Mouse (Mus musculus): ENCODE measurements around the gene Magi1. TPM values are rescaled to one million over a fixed set of nuclear protein-coding genes. Genes with fewer than 3 reads are reported as not detected.

Gene Magi1
- polyA plus RNA-seq, 1 experiment from 2014 or later: 25.3 TPM

GRCm38 (mm10) chr6:94060621-94061213 is 223.0 kb downstream of the Magi1 start:
- H3K4me1 ChIP-seq (replicated peaks; ENCODE audit: control insufficient read depth, insufficient read depth, low read length): 0 out of 2 replicates have a peak, but pooled peaks cover 4% of the 10 kb centered on the region
- no peaks in the 10 kb centered on the region for H3K27me3 ChIP-seq (ENCODE audit: control insufficient read depth, insufficient read depth, low read length)
- ATAC-seq (ENCODE audit: low FRiP score) (no peak), DNase-seq (ENCODE audit: low spot score) (no peak)
- H3K4me3 ChIP-seq (replicated peaks; ENCODE audit: low read length): no peak overlapping the region
- no peak overlapping the region for H3K9ac ChIP-seq
- no peaks in the 10 kb centered on the region for H3K36me3 ChIP-seq (replicated peaks; ENCODE audit: control insufficient read depth, insufficient read depth)
- no peak overlapping the region for H3K4me2 ChIP-seq (replicated peaks)
- no peaks in the 10 kb centered on the region for H3K9me3 ChIP-seq (ENCODE audit: control insufficient read depth, low read length)
- no peak overlapping the region for H3K27ac ChIP-seq
- WGBS: 94% methylated on average over 7 of the region's 7 CpGs

DNA sequence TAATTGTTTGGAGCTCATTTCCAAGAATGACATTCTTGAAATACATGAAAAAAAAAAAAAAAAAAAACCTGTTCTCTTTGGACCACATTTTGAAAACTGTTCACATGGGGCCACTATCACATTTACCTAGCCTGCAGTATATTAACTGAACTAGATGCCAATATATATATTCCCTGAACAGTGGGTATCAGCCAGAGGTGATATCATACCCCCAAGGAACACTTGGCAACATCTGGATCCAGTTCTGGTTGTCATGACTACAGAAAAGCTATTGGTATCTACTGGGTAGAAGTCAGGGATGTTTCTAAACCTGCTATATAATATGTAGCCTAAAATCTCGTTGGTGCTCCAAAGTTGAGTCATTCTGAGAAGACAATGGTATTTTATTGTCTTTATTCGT is 224.6 kb downstream of the Magi1 start:
- H3K4me1 ChIP-seq (replicated peaks; ENCODE audit: control insufficient read depth, insufficient read depth, low read length): 0 out of 2 replicates have a peak, but pooled peaks cover 4% of the 10 kb centered on the region
- WGBS: 86% methylated on average over 2 of the region's 2 CpGs
- no peaks in the 10 kb centered on the region for H3K36me3 ChIP-seq (replicated peaks; ENCODE audit: control insufficient read depth, insufficient read depth)
- no peak overlapping the region for H3K4me2 ChIP-seq (replicated peaks)
- no peak overlapping the region for H3K4me3 ChIP-seq (replicated peaks; ENCODE audit: low read length)
- no peaks in the 10 kb centered on the region for H3K9me3 ChIP-seq (ENCODE audit: control insufficient read depth, low read length)
- H3K27ac ChIP-seq: no peak overlapping the region
- DNase-seq (ENCODE audit: low spot score) (no peak), ATAC-seq (ENCODE audit: low FRiP score) (no peak)
- H3K27me3 ChIP-seq (ENCODE audit: control insufficient read depth, insufficient read depth, low read length): no peaks in the 10 kb centered on the region
- H3K9ac ChIP-seq: no peak overlapping the region

DNA sequence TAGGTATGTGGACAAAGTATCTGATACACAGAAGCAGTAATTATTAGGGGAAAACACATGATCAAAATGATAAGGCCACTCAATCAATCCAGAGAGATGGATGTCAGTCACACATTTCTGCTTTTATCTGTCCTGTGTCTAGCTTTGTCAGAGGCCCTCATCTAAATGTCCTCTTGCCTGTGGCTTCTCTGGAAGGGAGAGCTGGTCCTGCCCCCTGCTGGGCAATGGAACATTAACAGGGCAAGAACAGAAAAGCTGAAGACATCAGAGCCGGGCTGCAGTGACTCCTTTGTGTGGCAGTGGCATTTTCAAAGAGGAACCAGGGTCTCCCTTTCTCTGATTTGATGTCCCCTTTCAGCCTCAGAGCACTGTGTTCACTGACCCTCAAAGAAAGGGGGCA is 229.8 kb downstream of the Magi1 start:
- Histone ChIP-seq H3K27me3 (ENCODE audit: control insufficient read depth, insufficient read depth, low read length) (no peaks in the 10 kb centered on the region), H3K4me3 (replicated peaks; ENCODE audit: low read length) (no peak overlapping the region), H3K36me3 (replicated peaks; ENCODE audit: control insufficient read depth, insufficient read depth) (no peaks in the 10 kb centered on the region), H3K27ac (no peak overlapping the region), H3K4me2 (replicated peaks) (no peak overlapping the region), H3K4me1 (replicated peaks; ENCODE audit: control insufficient read depth, insufficient read depth, low read length) (no peaks in the 10 kb centered on the region), H3K9ac (no peak overlapping the region), H3K9me3 (ENCODE audit: control insufficient read depth, low read length) (no peaks in the 10 kb centered on the region)
- ATAC-seq (ENCODE audit: low FRiP score) (no peak), DNase-seq (ENCODE audit: low spot score) (peak; percentile 70)
- 8% methylated on average over 1 of the region's 1 CpGs for WGBS

- Histone ChIP-seq H3K4me3 (replicated peaks; ENCODE audit: low read length) (no peak overlapping the region), H3K4me2 (replicated peaks) (no peak overlapping the region), H3K36me3 (replicated peaks; ENCODE audit: control insufficient read depth, insufficient read depth) (no peaks in the 10 kb centered on the region), H3K27me3 (ENCODE audit: control insufficient read depth, insufficient read depth, low read length) (no peaks in the 10 kb centered on the region), H3K9ac (no peak overlapping the region), H3K27ac (no peak overlapping the region), H3K9me3 (ENCODE audit: control insufficient read depth, low read length) (no peaks in the 10 kb centered on the region), H3K4me1 (replicated peaks; ENCODE audit: control insufficient read depth, insufficient read depth, low read length) (no peaks in the 10 kb centered on the region)
- ATAC-seq (ENCODE audit: low FRiP score) (no peak), DNase-seq (ENCODE audit: low spot score) (no peak)
- 87% methylated on average over 4 of the region's 4 CpGs for WGBS
These were observed 238.5 kb downstream of the Magi1 start for GRCm38 (mm10) chr6:94045180-94045579.

DNA sequence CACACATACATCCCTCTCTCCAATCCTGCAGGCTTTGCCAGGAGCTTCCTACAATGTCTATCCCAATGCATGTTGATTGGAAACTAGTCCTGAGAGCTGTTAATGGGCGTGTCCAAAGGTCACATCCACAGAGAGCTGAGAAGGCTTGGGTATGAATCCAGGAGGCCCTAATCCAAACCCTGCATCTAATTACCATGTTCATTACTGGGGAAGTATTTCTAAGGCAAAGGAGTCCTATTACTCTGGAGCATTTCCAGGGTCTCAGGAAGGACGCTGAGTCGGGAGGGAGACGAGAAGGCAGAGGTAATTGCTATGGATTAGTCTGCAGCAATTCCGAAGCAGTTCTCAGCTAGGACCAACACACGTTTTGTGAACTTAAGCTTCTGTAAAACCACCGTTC is 240.3 kb downstream of the Magi1 start:
- DNase-seq (ENCODE audit: low spot score) (no peak), ATAC-seq (ENCODE audit: low FRiP score) (no peak)
- Histone ChIP-seq H3K27me3 (ENCODE audit: control insufficient read depth, insufficient read depth, low read length) (no peaks in the 10 kb centered on the region), H3K27ac (no peak overlapping the region), H3K9me3 (ENCODE audit: control insufficient read depth, low read length) (0 out of 2 replicates have a peak, but pooled peaks cover 4% of the 10 kb centered on the region), H3K9ac (no peak overlapping the region), H3K4me3 (replicated peaks; ENCODE audit: low read length) (no peak overlapping the region), H3K4me1 (replicated peaks; ENCODE audit: control insufficient read depth, insufficient read depth, low read length) (no peaks in the 10 kb centered on the region), H3K4me2 (replicated peaks) (no peak overlapping the region), H3K36me3 (replicated peaks; ENCODE audit: control insufficient read depth, insufficient read depth) (no peaks in the 10 kb centered on the region)
- 53% methylated on average over 7 of the region's 7 CpGs for WGBS

GRCm38 (mm10) chr6:94040093-94040492 is 243.6 kb downstream of the Magi1 start:
- H3K9ac ChIP-seq: no peak overlapping the region
- 0 out of 2 replicates have a peak, but pooled peaks cover 4% of the 10 kb centered on the region for H3K9me3 ChIP-seq (ENCODE audit: control insufficient read depth, low read length)
- no peak overlapping the region for H3K4me3 ChIP-seq (replicated peaks; ENCODE audit: low read length)
- DNase-seq (ENCODE audit: low spot score) (peak; percentile 82), ATAC-seq (ENCODE audit: low FRiP score) (no peak)
- no peaks in the 10 kb centered on the region for H3K36me3 ChIP-seq (replicated peaks; ENCODE audit: control insufficient read depth, insufficient read depth)
- WGBS: 66% methylated on average over 2 of the region's 2 CpGs
- H3K27ac ChIP-seq: no peak overlapping the region
- no peaks in the 10 kb centered on the region for H3K27me3 ChIP-seq (ENCODE audit: control insufficient read depth, insufficient read depth, low read length)
- H3K4me1 ChIP-seq (replicated peaks; ENCODE audit: control insufficient read depth, insufficient read depth, low read length): no peaks in the 10 kb centered on the region
- no peak overlapping the region for H3K4me2 ChIP-seq (replicated peaks)

GRCm38 (mm10) chr6:94038897-94039296 is 244.8 kb downstream of the Magi1 start:
- ATAC-seq (ENCODE audit: low FRiP score): no peak
- H3K36me3 ChIP-seq (replicated peaks; ENCODE audit: control insufficient read depth, insufficient read depth): no peaks in the 10 kb centered on the region
- no peaks in the 10 kb centered on the region for H3K4me1 ChIP-seq (replicated peaks; ENCODE audit: control insufficient read depth, insufficient read depth, low read length)
- no peak overlapping the region for H3K4me3 ChIP-seq (replicated peaks; ENCODE audit: low read length)
- 0 out of 2 replicates have a peak, but pooled peaks cover 4% of the 10 kb centered on the region for H3K9me3 ChIP-seq (ENCODE audit: control insufficient read depth, low read length)
- no peaks in the 10 kb centered on the region for H3K27me3 ChIP-seq (ENCODE audit: control insufficient read depth, insufficient read depth, low read length)
- no peak for DNase-seq (ENCODE audit: low spot score)
- no peak overlapping the region for H3K4me2 ChIP-seq (replicated peaks)
- no peak overlapping the region for H3K27ac ChIP-seq
- no peak overlapping the region for H3K9ac ChIP-seq
- WGBS: 100% methylated on average over 3 of the region's 3 CpGs

DNA sequence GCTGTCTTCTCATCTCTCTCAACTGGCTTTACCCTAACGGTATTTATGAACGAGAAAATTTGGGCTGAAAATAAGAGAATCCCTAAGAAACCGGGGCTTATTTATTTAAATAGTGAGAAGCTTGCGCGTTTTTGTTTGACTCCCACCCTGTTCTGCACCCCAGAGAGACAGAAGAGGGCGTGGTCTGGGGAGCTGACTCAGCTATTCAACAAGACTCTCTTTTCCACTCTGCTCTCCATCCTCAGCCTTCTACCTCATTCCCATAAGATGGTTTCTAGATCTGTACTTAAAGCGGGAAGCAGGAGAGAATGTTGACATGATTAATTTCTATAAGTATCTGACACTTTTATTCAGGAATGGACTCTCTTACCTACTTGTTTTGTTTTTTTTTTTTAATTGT is 247.2 kb downstream of the Magi1 start:
- H3K36me3 ChIP-seq (replicated peaks; ENCODE audit: control insufficient read depth, insufficient read depth): no peaks in the 10 kb centered on the region
- WGBS: 68% methylated on average over 7 of the region's 7 CpGs
- no peak for ATAC-seq (ENCODE audit: low FRiP score)

GRCm38 (mm10) chr6:94026361-94026760 is 257.4 kb downstream of the Magi1 start:
- no peak for ATAC-seq (ENCODE audit: low FRiP score)
- no peaks in the 10 kb centered on the region for H3K27me3 ChIP-seq (ENCODE audit: control insufficient read depth, insufficient read depth, low read length)
- 64% methylated on average over 9 of the region's 9 CpGs for WGBS
- H3K27ac ChIP-seq: no peak overlapping the region
- H3K4me3 ChIP-seq (replicated peaks; ENCODE audit: low read length): no peak overlapping the region
- H3K36me3 ChIP-seq (replicated peaks; ENCODE audit: control insufficient read depth, insufficient read depth): no peaks in the 10 kb centered on the region
- H3K4me2 ChIP-seq (replicated peaks): no peak overlapping the region
- no peaks in the 10 kb centered on the region; the same call in 1 of the 2 replicates for H3K4me1 ChIP-seq (replicated peaks; ENCODE audit: control insufficient read depth, insufficient read depth, low read length)
- DNase-seq (ENCODE audit: low spot score): no peak
- H3K9ac ChIP-seq: no peak overlapping the region
- no peaks in the 10 kb centered on the region for H3K9me3 ChIP-seq (ENCODE audit: control insufficient read depth, low read length)

More for the DNA sequence above, 247.2 kb downstream of the Magi1 start:
- Histone ChIP-seq H3K9me3 (ENCODE audit: control insufficient read depth, low read length) (0 out of 2 replicates have a peak, but pooled peaks cover 4% of the 10 kb centered on the region), H3K9ac (no peak overlapping the region), H3K4me1 (replicated peaks; ENCODE audit: control insufficient read depth, insufficient read depth, low read length) (no peaks in the 10 kb centered on the region), H3K4me2 (replicated peaks) (no peak overlapping the region), H3K4me3 (replicated peaks; ENCODE audit: low read length) (no peak overlapping the region), H3K27ac (no peak overlapping the region), H3K27me3 (ENCODE audit: control insufficient read depth, insufficient read depth, low read length) (no peaks in the 10 kb centered on the region)
- no peak for DNase-seq (ENCODE audit: low spot score)

DNA sequence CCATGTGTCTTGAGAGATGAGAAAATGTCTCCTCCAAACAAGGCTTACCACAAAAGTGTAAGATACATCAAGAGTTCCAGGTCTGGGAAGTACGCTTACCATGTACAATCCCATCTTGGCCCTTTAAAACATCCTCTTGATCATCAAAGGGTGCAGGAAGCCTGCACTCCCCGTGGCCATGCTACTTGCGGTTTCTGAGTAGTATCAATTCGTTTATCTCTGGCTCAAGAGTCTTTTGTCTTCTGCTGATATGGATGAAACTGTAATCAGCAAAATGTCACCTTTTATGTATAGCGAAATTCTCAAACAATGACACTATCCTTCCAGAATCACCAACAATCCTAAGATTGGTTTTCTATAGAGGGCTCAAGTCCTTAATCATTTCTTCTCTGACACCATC is 261.3 kb downstream of the Magi1 start:
- Histone ChIP-seq H3K27ac (no peak overlapping the region), H3K4me2 (replicated peaks) (no peak overlapping the region), H3K36me3 (replicated peaks; ENCODE audit: control insufficient read depth, insufficient read depth) (no peaks in the 10 kb centered on the region), H3K4me3 (replicated peaks; ENCODE audit: low read length) (no peak overlapping the region), H3K9ac (no peak overlapping the region), H3K4me1 (replicated peaks; ENCODE audit: control insufficient read depth, insufficient read depth, low read length) (no peaks in the 10 kb centered on the region; the same call in 1 of the 2 replicates), H3K9me3 (ENCODE audit: control insufficient read depth, low read length) (no peaks in the 10 kb centered on the region), H3K27me3 (ENCODE audit: control insufficient read depth, insufficient read depth, low read length) (no peaks in the 10 kb centered on the region)
- 83% methylated on average over 5 of the region's 5 CpGs for WGBS
- DNase-seq (ENCODE audit: low spot score) (no peak), ATAC-seq (ENCODE audit: low FRiP score) (no peak)
